Mouse (Mus musculus) MEL (cell line): ENCODE measurements at regions not wholly inside any gene's neighbourhood (a gene's known extent, or its start where the extent isn't known, plus 50 kb on each side); places are given as distances from the start of the nearest gene placed in this dataset.

Source experiments
- DNase-seq: peaks from one replicate; pipeline ENCODE4 v3.0.0; 2011; ENCODE audit warnings: low read depth, low spot score
- H3K27ac ChIP-seq: 2 replicates; pipeline ENCODE4 v1.5.1; 2012; ENCODE audit warnings: low read depth, mild to moderate bottlenecking, control low read depth, low read length, moderate library complexity; ENCODE audit not compliant: control insufficient read depth
- H3K27me3 ChIP-seq, 2 experiments: fragments of 150-350 bp in 1 of 2; sonication (generic) in 1 of 2; 2 replicates each; pipeline ENCODE4 v1.6.1; 2012; ENCODE audit warnings: low read length in 2 of 2, mild to moderate bottlenecking in 2 of 2, improper control_type of control experiment in 1 of 2, moderate library complexity in 1 of 2; ENCODE audit not compliant: insufficient read depth in 2 of 2, control insufficient read depth in 1 of 2
- H3K36me3 ChIP-seq, 2 experiments: 2 replicates each; pipeline ENCODE4 v1.6.1; 2012 to 2014; ENCODE audit warnings: low read length in 2 of 2, improper control_type of control experiment in 1 of 2, inconsistent platforms in 1 of 2, mild to moderate bottlenecking in 1 of 2; ENCODE audit not compliant: insufficient read depth in 2 of 2, control insufficient read depth in 1 of 2
- H3K4me1 ChIP-seq, 2 experiments: fragments of 150-350 bp in 1 of 2; sonication (generic) in 1 of 2; 2 replicates each; pipeline ENCODE4 v1.6.1; 2012; ENCODE audit warnings: low read length in 2 of 2, improper control_type of control experiment in 1 of 2, mild to moderate bottlenecking in 1 of 2; ENCODE audit not compliant: insufficient read depth in 2 of 2, control insufficient read depth in 1 of 2
- H3K4me3 ChIP-seq, 2 experiments: fragments of 150-350 bp in 1 of 2; sonication (generic) in 1 of 2; 2 replicates each; pipeline ENCODE4 v1.5.1; 2012; ENCODE audit warnings: low read depth in 2 of 2, low read length in 2 of 2, mild to moderate bottlenecking in 2 of 2, moderate library complexity in 2 of 2, control low read depth in 1 of 2, improper control_type of control experiment in 1 of 2; ENCODE audit not compliant: control insufficient read depth in 1 of 2, insufficient read depth in 1 of 2
- H3K79me2 ChIP-seq: 2 replicates; pipeline ENCODE4 v1.6.1; 2012; ENCODE audit warnings: mild to moderate bottlenecking, low read length, moderate library complexity; ENCODE audit not compliant: control insufficient read depth, poor library complexity, insufficient read depth
- H3K9ac ChIP-seq: 2 replicates; pipeline ENCODE4 v1.6.1; 2012; ENCODE audit warnings: low read depth, mild to moderate bottlenecking, control low read depth, low read length, moderate library complexity; ENCODE audit not compliant: control insufficient read depth, poor library complexity, severe bottlenecking
- H3K9me3 ChIP-seq: fragments of 150-350 bp; sonication (generic); replicated peaks from 2 replicates; pipeline ENCODE4 v1.6.1; 2012; ENCODE audit warnings: mild to moderate bottlenecking, low read length, improper control_type of control experiment, moderate library complexity; ENCODE audit not compliant: insufficient read depth
- CTCF ChIP-seq, 3 experiments: IDR thresholded peaks in 2 of 3; conservative IDR thresholded peaks in 1 of 3; 2 replicates each; pipeline ENCODE4 v1.5.1; 2011 to 2012; ENCODE audit warnings: low read length in 3 of 3, low read depth in 2 of 3, mild to moderate bottlenecking in 2 of 3, improper control_type of control experiment in 1 of 3, inconsistent platforms in 1 of 3, mixed read lengths in 1 of 3, moderate library complexity in 1 of 3; ENCODE audit not compliant: control insufficient read depth in 1 of 3, insufficient read depth in 1 of 3, poor library complexity in 1 of 3, severe bottlenecking in 1 of 3
- EP300 ChIP-seq, 2 experiments: IDR thresholded peaks; 2 replicates each; pipeline ENCODE4 v1.6.1; 2011; ENCODE audit warnings: improper control_type of control experiment in 2 of 2, low read length in 2 of 2, low read depth in 1 of 2, mild to moderate bottlenecking in 1 of 2
- ETS1 ChIP-seq: IDR thresholded peaks from 2 replicates; pipeline ENCODE4 v1.6.1; 2012; ENCODE audit warnings: low read depth, mild to moderate bottlenecking, inconsistent platforms, low read length, improper control_type of control experiment, moderate library complexity
- GABPA ChIP-seq: IDR thresholded peaks from 2 replicates; pipeline ENCODE4 v1.6.1; 2012; ENCODE audit warnings: low read depth, mild to moderate bottlenecking, inconsistent platforms, low read length, improper control_type of control experiment, moderate library complexity
- HCFC1 ChIP-seq: IDR thresholded peaks from 2 replicates; pipeline ENCODE4 v1.6.1; 2012; ENCODE audit warnings: low read depth, mild to moderate bottlenecking, inconsistent platforms, low read length, improper control_type of control experiment, moderate library complexity
- JUND ChIP-seq: IDR thresholded peaks from 2 replicates; pipeline ENCODE4 v1.6.1; 2011; ENCODE audit warnings: low read depth, mild to moderate bottlenecking, improper control_type of control experiment, low read length
- KAT2A ChIP-seq: conservative IDR thresholded peaks from 2 replicates; pipeline ENCODE4 v1.6.1; 2012; ENCODE audit warnings: low read depth, low read length, improper control_type of control experiment, inconsistent platforms
- MAX ChIP-seq: IDR thresholded peaks from 2 replicates; pipeline ENCODE4 v1.6.1; 2011; ENCODE audit warnings: low read length, improper control_type of control experiment
- MAZ ChIP-seq: IDR thresholded peaks from 2 replicates; pipeline ENCODE4 v1.6.1; 2012; ENCODE audit warnings: low read depth, mild to moderate bottlenecking, inconsistent platforms, low read length, improper control_type of control experiment
- MXI1 ChIP-seq: IDR thresholded peaks from 2 replicates; pipeline ENCODE4 v1.6.1; 2011; ENCODE audit warnings: mild to moderate bottlenecking, low read depth, low read length, improper control_type of control experiment
- MYB ChIP-seq: IDR thresholded peaks from 2 replicates; pipeline ENCODE4 v1.6.1; 2011; ENCODE audit warnings: mild to moderate bottlenecking, low read depth, low read length, improper control_type of control experiment
- MYC ChIP-seq: IDR thresholded peaks from 2 replicates; pipeline ENCODE4 v1.6.1; 2011; ENCODE audit warnings: low read depth, mild to moderate bottlenecking, low read length, improper control_type of control experiment, moderate library complexity
- NELFE ChIP-seq: IDR thresholded peaks from 2 replicates; pipeline ENCODE4 v1.6.1; 2011; ENCODE audit warnings: low read depth, low read length, improper control_type of control experiment
- NRF1 ChIP-seq: IDR thresholded peaks from 2 replicates; pipeline ENCODE4 v1.6.1; 2014; ENCODE audit warnings: low read depth, mild to moderate bottlenecking, inconsistent platforms, low read length, improper control_type of control experiment, moderate library complexity; ENCODE audit not compliant: poor library complexity, insufficient read depth, severe bottlenecking
- POLR2AphosphoS2 ChIP-seq: IDR thresholded peaks from 2 replicates; pipeline ENCODE4 v1.6.1; 2011; ENCODE audit warnings: low read length, improper control_type of control experiment
- SIN3A ChIP-seq: IDR thresholded peaks from 2 replicates; pipeline ENCODE4 v1.6.1; 2012; ENCODE audit warnings: low read length, improper control_type of control experiment, inconsistent platforms
- SMC3 ChIP-seq: IDR thresholded peaks from 2 replicates; pipeline ENCODE4 v1.6.1; 2011; ENCODE audit warnings: low read depth, low read length, improper control_type of control experiment
- TCF12 ChIP-seq: IDR thresholded peaks from 2 replicates; pipeline ENCODE4 v1.6.1; 2014; ENCODE audit warnings: low read depth, mild to moderate bottlenecking, inconsistent platforms, low read length, improper control_type of control experiment, moderate library complexity
- UBTF ChIP-seq: IDR thresholded peaks from 2 replicates; pipeline ENCODE4 v1.6.1; 2012; ENCODE audit warnings: low read depth, mild to moderate bottlenecking, inconsistent platforms, low read length, improper control_type of control experiment, moderate library complexity, borderline replicate concordance; ENCODE audit not compliant: insufficient read depth
- ZKSCAN1 ChIP-seq: IDR thresholded peaks from 2 replicates; pipeline ENCODE4 v1.6.1; 2012; ENCODE audit warnings: low read depth, mild to moderate bottlenecking, inconsistent platforms, low read length, improper control_type of control experiment, moderate library complexity
- ZNF384 ChIP-seq: IDR thresholded peaks from 2 replicates; pipeline ENCODE4 v1.6.1; 2012; ENCODE audit warnings: low read depth, mild to moderate bottlenecking, inconsistent platforms, low read length, improper control_type of control experiment

DNA sequence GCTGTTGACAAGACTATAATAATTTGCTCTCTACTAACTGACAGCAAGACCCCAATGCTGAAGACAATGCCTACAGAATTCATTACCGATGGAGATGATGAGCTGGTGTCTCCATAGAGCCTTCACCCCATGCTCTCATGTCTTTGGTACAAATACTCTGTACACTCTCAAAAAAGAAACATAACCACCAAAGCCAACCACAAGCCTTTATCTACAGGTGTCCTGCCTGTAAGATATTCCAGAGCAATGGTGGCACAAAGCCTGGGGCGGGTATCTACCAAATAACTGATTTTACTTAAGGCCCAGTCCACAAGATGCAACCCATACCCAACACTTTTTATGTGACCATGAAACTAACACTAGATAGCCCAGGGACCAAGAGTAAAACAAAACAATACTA is 273.1 kb downstream of the Rpl36a-ps1 start:
- Histone ChIP-seq H3K27ac (no peak overlapping the region), H3K27me3 (no peaks in the 10 kb centered on the region), H3K4me1 (peaks cover 7 to 9% of the 10 kb centered on the region in 2 experiments; a peak in 3 of 4 replicates), H3K36me3 (peaks cover 0 to 10% of the 10 kb centered on the region in 2 experiments; a peak in 2 of 4 replicates), H3K79me2 (no peaks in the 10 kb centered on the region), H3K9ac (no peak overlapping the region), H3K9me3 (no peaks in the 10 kb centered on the region), H3K4me3 (no peak overlapping the region)
- peak; percentile 26 for DNase-seq
- TF ChIP-seq TCF12 (peak; percentile 35; the same call in 1 of the 2 replicates), SIN3A (0 out of 2 replicates have a peak, but pooled peaks have one; percentile 21), NELFE (no peak), ETS1 (0 out of 2 replicates have a peak, but pooled peaks have one; percentile 19), UBTF (no peak), EP300 (IDR thresholded peaks at IDR 0.05; ENCODE audit: low read depth in 1 of 2, low read length in 2 of 2) (peak; percentile 57 to 61)

DNA sequence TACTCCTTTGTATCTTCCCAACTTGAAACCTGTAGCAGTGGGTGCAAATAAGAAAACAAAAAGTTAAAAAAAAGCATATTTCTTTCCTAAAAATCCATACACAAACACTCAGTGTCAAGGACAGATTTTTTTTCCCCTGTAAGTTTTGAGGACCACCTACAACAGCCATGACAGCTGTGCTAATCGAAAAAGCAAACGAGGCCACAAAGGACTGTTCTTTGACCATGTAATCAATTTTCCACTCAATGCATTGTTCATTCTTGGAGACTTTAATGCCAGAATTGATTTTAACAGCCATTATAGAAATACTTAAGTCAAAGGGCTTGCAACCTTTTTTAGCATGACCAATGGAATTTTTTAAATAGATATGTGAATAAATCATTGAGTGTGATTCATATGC is 286.1 kb downstream of the Rpl36a-ps1 start:
- no peaks in the 10 kb centered on the region for H3K9me3 ChIP-seq
- H3K27me3 ChIP-seq, result no peaks in the 10 kb centered on the region
- no peak for DNase-seq
- TF ChIP-seq KAT2A (no peak), ETS1 (no peak), POLR2AphosphoS2 (no peak), HCFC1 (no peak), MYC (no peak), MYB (no peak), SMC3 (no peak), CTCF (IDR thresholded peaks at IDR 0.05 in 2 of 3, conservative IDR thresholded peaks at IDR 0.05 in 1 of 3; ENCODE audit: control insufficient read depth in 1 of 3, insufficient read depth in 1 of 3, low read depth in 2 of 3, low read length in 3 of 3, poor library complexity in 1 of 3, severe bottlenecking in 1 of 3) (no peak)
- TF ChIP-seq, all 39 proteins: peak for 0
- no peaks in the 10 kb centered on the region for H3K4me1 ChIP-seq
- no peak overlapping the region for H3K4me3 ChIP-seq
- no peak overlapping the region for H3K9ac ChIP-seq
- H3K27ac ChIP-seq, result no peak overlapping the region
- H3K79me2 ChIP-seq, result no peaks in the 10 kb centered on the region
- H3K36me3 ChIP-seq, result no peaks in the 10 kb centered on the region

- Histone ChIP-seq H3K27me3 (no peaks in the 10 kb centered on the region), H3K79me2 (no peaks in the 10 kb centered on the region), H3K4me1 (no peaks in the 10 kb centered on the region), H3K9ac (no peak overlapping the region), H3K27ac (no peak overlapping the region), H3K4me3 (no peak overlapping the region), H3K36me3 (no peaks in the 10 kb centered on the region), H3K9me3 (no peaks in the 10 kb centered on the region)
- TF ChIP-seq ZNF384, result no peak
- no peak for TF ChIP-seq GABPA
- TF ChIP-seq UBTF, result no peak
- no peak for TF ChIP-seq MYC
- no peak for TF ChIP-seq MAX
- TF ChIP-seq MAZ, result no peak
- no peak for TF ChIP-seq ZKSCAN1
- no peak for TF ChIP-seq HCFC1
- no peak for TF ChIP-seq CTCF (IDR thresholded peaks at IDR 0.05 in 2 of 3, conservative IDR thresholded peaks at IDR 0.05 in 1 of 3; ENCODE audit: control insufficient read depth in 1 of 3, insufficient read depth in 1 of 3, low read depth in 2 of 3, low read length in 3 of 3, poor library complexity in 1 of 3, severe bottlenecking in 1 of 3)
- TF ChIP-seq MXI1, result no peak
- TF ChIP-seq NRF1, result no peak
- no peak for TF ChIP-seq JUND
- DNase-seq, result no peak
Observed at GRCm38 (mm10) chr14:98707574-98707973, 286.5 kb downstream of the Rpl36a-ps1 start.
